Mouse (Mus musculus) heart, embryonic 14.5 days (tissue): ENCODE data around the gene Eps15l1. TPM values are rescaled to one million over a fixed set of nuclear protein-coding genes. Genes with fewer than 3 reads are reported as not detected.

Source experiments
- ATAC-seq: fragments of 200-750 bp; cut with Nextera tagmentation; 2 replicates; pipeline ENCODE4 v1.8.0; 2017; ENCODE audit warnings: low read depth, moderate TSS enrichment; ENCODE audit not compliant: insufficient number of reproducible peaks, insufficient read depth, low FRiP score
- H3K27ac ChIP-seq, 2 experiments: fragments of 200-500 bp in 1 of 2; fragments of 300-500 bp in 1 of 2; sonication (generic) in 1 of 2; replicated peaks in 1 of 2; 2 replicates each; pipeline ENCODE4 v1.5.1; 2012 to 2014; ENCODE audit warnings: low read depth in 2 of 2, low read length in 2 of 2, control low read depth in 1 of 2, mild to moderate bottlenecking in 1 of 2, mixed read lengths in 1 of 2; ENCODE audit not compliant: control insufficient read depth in 1 of 2, insufficient read depth in 1 of 2
- H3K27me3 ChIP-seq: fragments of 300-500 bp; sonication (generic); 2 replicates; pipeline ENCODE4 v1.6.1; 2014; ENCODE audit warnings: mild to moderate bottlenecking, low read length, control low read depth; ENCODE audit not compliant: control insufficient read depth, insufficient read depth
- H3K36me3 ChIP-seq: fragments of 300-500 bp; sonication (generic); 2 replicates; pipeline ENCODE4 v1.6.1; 2014; ENCODE audit warnings: mild to moderate bottlenecking, control low read depth, low read length, mixed read lengths; ENCODE audit not compliant: control insufficient read depth, insufficient read depth
- H3K4me1 ChIP-seq, 2 experiments: fragments of 200-500 bp in 1 of 2; fragments of 300-500 bp in 1 of 2; sonication (generic) in 1 of 2; 2 replicates each; pipeline ENCODE4 v1.6.1; 2012 to 2014; ENCODE audit warnings: low read length in 2 of 2, control low read depth in 1 of 2, mixed read lengths in 1 of 2; ENCODE audit not compliant: control insufficient read depth in 2 of 2, insufficient read depth in 2 of 2
- H3K4me2 ChIP-seq: fragments of 300-500 bp; sonication (generic); 2 replicates; pipeline ENCODE4 v1.6.1; 2014; ENCODE audit warnings: mild to moderate bottlenecking, low read length
- H3K4me3 ChIP-seq, 2 experiments: fragments of 200-500 bp in 1 of 2; fragments of 300-500 bp in 1 of 2; sonication (generic) in 1 of 2; 2 replicates each; pipeline ENCODE4 v1.5.1; 2012 to 2014; ENCODE audit warnings: low read length in 2 of 2, mild to moderate bottlenecking in 2 of 2, control low read depth in 1 of 2, low read depth in 1 of 2, moderate library complexity in 1 of 2; ENCODE audit not compliant: control insufficient read depth in 1 of 2, insufficient read depth in 1 of 2
- H3K9ac ChIP-seq: fragments of 300-500 bp; sonication (generic); 2 replicates; pipeline ENCODE4 v1.6.1; 2014; ENCODE audit warnings: mild to moderate bottlenecking, low read length
- H3K9me3 ChIP-seq: fragments of 300-500 bp; sonication (generic); 2 replicates; pipeline ENCODE4 v1.6.1; 2016; ENCODE audit warnings: low read length, control low read depth; ENCODE audit not compliant: control insufficient read depth
- WGBS: fragments of 180-500 bp; shearing (Covaris S2); extraction: QIAGEN DNeasy Blood & Tissue Kit; methylation state at CpG from one replicate; pipeline ENCODE4 v1.1.7; 2014; 5-methylcytosine and 5-hydroxymethylcytosine counted together
- polyA plus RNA-seq: library from polyadenylated mRNA; unstranded; fragments of >200 nt; fragmentation: Nextera tagmentation; extraction: Ambion mirVana; gene quantifications from 2 replicates; pipeline ENCODE4 v1.2.1, GENCODE M21; 2014

Eps15l1 gene
- 39.4 and 44.1 TPM in 2 replicates for polyA plus RNA-seq

- Histone ChIP-seq H3K9me3 (no peaks in the 10 kb centered on the region), H3K9ac (peak within 1 kb of the TSS; percentile 92), H3K4me2 (peak within 1 kb of the TSS; percentile 85), H3K27ac (peak within 1 kb of the TSS; percentile 46 to 86), H3K27me3 (no peaks in the 10 kb centered on the region), H3K4me3 (peak within 1 kb of the TSS; percentile 59 to 82), H3K4me1 (peaks cover 26 to 43% of the 10 kb centered on the region in 2 experiments), H3K36me3 (0 out of 2 replicates have a peak, but pooled peaks cover 5% of the 10 kb centered on the region)
- peak; percentile 98 for ATAC-seq
- WGBS = 1% methylated on average over 48 of the region's 48 CpGs
Measured at GRCm38 (mm10) chr8:72421362-72422335, at the start of gene Eps15l1. Eps15l1 (minus strand) TSS chr8:72421460.

- Histone ChIP-seq H3K9ac (no peak overlapping the region), H3K9me3 (no peaks in the 10 kb centered on the region), H3K27ac (no peak overlapping the region), H3K4me2 (no peak overlapping the region), H3K4me3 (no peak overlapping the region), H3K27me3 (no peaks in the 10 kb centered on the region), H3K4me1 (peaks cover 0 to 12% of the 10 kb centered on the region in 2 experiments; a peak in 2 of 4 replicates), H3K36me3 (peaks cover 80% of the 10 kb centered on the region)
- 87% methylated on average over 7 of the region's 7 CpGs for WGBS
- ATAC-seq = no peak
Measured at GRCm38 (mm10) chr8:72470684-72471083, 49.4 kb upstream of the Eps15l1 start.

- H3K27ac ChIP-seq = no peak overlapping the region
Measured at GRCm38 (mm10) chr8:72469984-72470383, 48.7 kb upstream of the Eps15l1 start.

GRCm38 (mm10) chr8:72469243-72469642 is 48.0 kb upstream of the Eps15l1 start:
- Histone ChIP-seq H3K9me3 (no peaks in the 10 kb centered on the region), H3K4me2 (no peak overlapping the region), H3K4me3 (no peak overlapping the region), H3K9ac (no peak overlapping the region), H3K36me3 (peaks cover 94% of the 10 kb centered on the region), H3K27me3 (no peaks in the 10 kb centered on the region), H3K4me1 (peaks cover 0 to 9% of the 10 kb centered on the region in 2 experiments; a peak in 2 of 4 replicates), H3K27ac (no peak overlapping the region)
- no peak for ATAC-seq
- 86% methylated on average over 2 of the region's 2 CpGs for WGBS

More at GRCm38 (mm10) chr8:72469984-72470383, 48.7 kb upstream of the Eps15l1 start:
- WGBS = 91% methylated on average over 8 of the region's 8 CpGs
- Histone ChIP-seq H3K36me3 (peaks cover 87% of the 10 kb centered on the region), H3K4me1 (peaks cover 0 to 11% of the 10 kb centered on the region in 2 experiments; a peak in 2 of 4 replicates), H3K27me3 (no peaks in the 10 kb centered on the region), H3K4me2 (no peak overlapping the region), H3K9ac (no peak overlapping the region), H3K4me3 (no peak overlapping the region), H3K9me3 (no peaks in the 10 kb centered on the region)
- ATAC-seq = no peak

GRCm38 (mm10) chr8:72464211-72464610 is 43.0 kb upstream of the Eps15l1 start:
- no peak overlapping the region for H3K4me3 ChIP-seq
- no peaks in the 10 kb centered on the region for H3K9me3 ChIP-seq
- H3K27me3 ChIP-seq = no peaks in the 10 kb centered on the region
- H3K9ac ChIP-seq = no peak overlapping the region
- 97% methylated on average over 10 of the region's 10 CpGs for WGBS
- no peak overlapping the region for H3K4me2 ChIP-seq
- H3K36me3 ChIP-seq = peaks cover 100% of the 10 kb centered on the region
- ATAC-seq = no peak
- H3K27ac ChIP-seq = no peak overlapping the region
- H3K4me1 ChIP-seq = no peaks in the 10 kb centered on the region

GRCm38 (mm10) chr8:72459881-72460533 is 38.7 kb upstream of the Eps15l1 start:
- Histone ChIP-seq H3K27me3 (no peaks in the 10 kb centered on the region), H3K4me1 (no peaks in the 10 kb centered on the region; a peak in 1 of 4 replicates), H3K4me2 (no peak overlapping the region), H3K36me3 (peaks cover 84% of the 10 kb centered on the region), H3K4me3 (no peak overlapping the region), H3K9me3 (no peaks in the 10 kb centered on the region), H3K9ac (no peak overlapping the region), H3K27ac (no peak overlapping the region)
- WGBS = 86% methylated on average over 4 of the region's 4 CpGs
- no peak for ATAC-seq

GRCm38 (mm10) chr8:72458457-72458856 is 37.2 kb upstream of the Eps15l1 start:
- Histone ChIP-seq H3K4me1 (no peaks in the 10 kb centered on the region; a peak in 1 of 4 replicates), H3K27ac (no peak overlapping the region), H3K36me3 (peaks cover 83% of the 10 kb centered on the region), H3K4me2 (no peak overlapping the region), H3K27me3 (no peaks in the 10 kb centered on the region), H3K9me3 (peaks cover 5% of the 10 kb centered on the region; the same call in 1 of the 2 replicates), H3K4me3 (no peak overlapping the region), H3K9ac (no peak overlapping the region)
- 74% methylated on average over 6 of the region's 6 CpGs for WGBS
- ATAC-seq = no peak
